Mouse (Mus musculus): ENCODE measurements around the gene Opcml.

- no peak for TF ChIP-seq CTCF (IDR thresholded peaks at IDR 0.05; ENCODE audit: low read depth, low read length)
- TF ChIP-seq POLR2A (IDR thresholded peaks at IDR 0.05; ENCODE audit: extremely low read depth, insufficient read depth, low read length): no peak
Observed at GRCm38 (mm10) chr9:28578730-28579129, 788.2 kb downstream of the Opcml start.

Measured in liver, adult 2 months (tissue).